Mouse (Mus musculus) lung, embryonic 14.5 days (tissue): Measurements from ENCODE around the gene Ear1. TPM values are rescaled to one million over a fixed set of nuclear protein-coding genes. Genes with fewer than 3 reads are reported as not detected.
"Not testable (repeated sequence)": the region's sequence is repeated elsewhere in the genome, so short reads cannot be mapped to it uniquely, and the experiment has no call there.

Experiments used
- ATAC-seq: fragments of 200-750 bp; cut with Nextera tagmentation; 2 replicates; pipeline ENCODE4 v1.8.0; 2017; ENCODE audit warnings: mild to moderate bottlenecking, moderate TSS enrichment, moderate library complexity; ENCODE audit not compliant: insufficient read depth
- DNase-seq: peaks from one replicate; pipeline ENCODE4 v3.0.0-alpha.2; 2015
- H3K27ac ChIP-seq: fragments of 300-500 bp; sonication (generic); 2 replicates; pipeline ENCODE4 v1.5.1; 2014; ENCODE audit warnings: low read depth, mild to moderate bottlenecking, moderate library complexity
- H3K27me3 ChIP-seq: fragments of 300-500 bp; sonication (generic); 2 replicates; pipeline ENCODE4 v1.6.1; 2014; ENCODE audit warnings: low read length, control low read depth; ENCODE audit not compliant: insufficient read depth
- H3K36me3 ChIP-seq: fragments of 300-500 bp; sonication (generic); 2 replicates; pipeline ENCODE4 v1.6.1; 2014; ENCODE audit warnings: control low read depth; ENCODE audit not compliant: insufficient read depth
- H3K4me1 ChIP-seq: fragments of 300-500 bp; sonication (generic); 2 replicates; pipeline ENCODE4 v1.6.1; 2014; ENCODE audit warnings: antibody characterized with exemption, control low read depth; ENCODE audit not compliant: insufficient read depth
- H3K4me2 ChIP-seq: fragments of 300-500 bp; sonication (generic); 2 replicates; pipeline ENCODE4 v1.6.1; 2014; ENCODE audit warnings: mild to moderate bottlenecking
- H3K4me3 ChIP-seq: fragments of 300-500 bp; sonication (generic); 2 replicates; pipeline ENCODE4 v1.5.1; 2014; ENCODE audit warnings: low read depth, low read length
- H3K9ac ChIP-seq: fragments of 300-500 bp; sonication (generic); 2 replicates; pipeline ENCODE4 v1.6.1; 2014
- H3K9me3 ChIP-seq: fragments of 300-500 bp; sonication (generic); 2 replicates; pipeline ENCODE4 v1.6.1; 2016; ENCODE audit warnings: low read depth, low read length, control low read depth
- CTCF ChIP-seq: IDR thresholded peaks from 2 replicates; pipeline ENCODE4 v1.5.1; 2016; ENCODE audit warnings: antibody characterized with exemption, low read depth
- WGBS: fragments of 180-500 bp; shearing (Covaris S2); extraction: QIAGEN DNeasy Blood & Tissue Kit; methylation state at CpG from one replicate; pipeline ENCODE4 v1.1.7; 2014; 5-methylcytosine and 5-hydroxymethylcytosine counted together
- polyA plus RNA-seq: library from polyadenylated mRNA; unstranded; fragments of >200 nt; fragmentation: Nextera tagmentation; extraction: Ambion mirVana; gene quantifications from 2 replicates; pipeline ENCODE4 v1.2.1, GENCODE M21; 2014

Gene Ear1
- polyA plus RNA-seq, 1 experiment from 2014 or later, result not detected

- H3K4me1 ChIP-seq, H3K4me3 ChIP-seq, ATAC-seq, H3K27me3 ChIP-seq, H3K9me3 ChIP-seq, H3K36me3 ChIP-seq, H3K4me2 ChIP-seq, H3K27ac ChIP-seq, H3K9ac ChIP-seq: not testable (repeated sequence)
- DNase-seq, result peak; percentile 31
- WGBS, result 65% methylated on average over 8 of the region's 9 CpGs
- peak; percentile 51 for TF ChIP-seq CTCF
These were observed 62.9 kb downstream of the Ear1 start for GRCm38 (mm10) chr14:43812458-43812857.

GRCm38 (mm10) chr14:43808142-43808541 lies 67.2 kb downstream of the Ear1 start:
- not testable (repeated sequence) for H3K4me3 ChIP-seq, H3K4me2 ChIP-seq, H3K36me3 ChIP-seq, H3K9ac ChIP-seq, H3K9me3 ChIP-seq, H3K4me1 ChIP-seq, H3K27me3 ChIP-seq, DNase-seq, H3K27ac ChIP-seq, ATAC-seq
- 78% methylated on average over 4 of the region's 4 CpGs for WGBS

- H3K9ac ChIP-seq, H3K9me3 ChIP-seq, H3K27me3 ChIP-seq, H3K4me2 ChIP-seq, H3K27ac ChIP-seq, ATAC-seq, H3K4me3 ChIP-seq, H3K4me1 ChIP-seq, DNase-seq, H3K36me3 ChIP-seq: not testable (repeated sequence)
- TF ChIP-seq CTCF, result peak; percentile 45
- 5% methylated on average over 4 of the region's 7 CpGs for WGBS
These were observed 70.9 kb downstream of the Ear1 start for GRCm38 (mm10) chr14:43804435-43804834.

GRCm38 (mm10) chr14:43796905-43797470 lies 78.3 kb downstream of the Ear1 start:
- not testable (repeated sequence) for H3K9ac ChIP-seq, H3K27me3 ChIP-seq, H3K4me1 ChIP-seq, DNase-seq, H3K4me3 ChIP-seq, H3K27ac ChIP-seq, H3K9me3 ChIP-seq, H3K36me3 ChIP-seq
- H3K4me2 ChIP-seq, result peak overlapping the region; percentile 48
- 9% methylated on average over 23 of the region's 23 CpGs for WGBS
- peak; percentile 75; the same call in 1 of the 2 replicates for ATAC-seq

- WGBS, result 18% methylated on average over 14 of the region's 14 CpGs
- ATAC-seq, result no peak
- no peak for DNase-seq
These were observed 79.0 kb downstream of the Ear1 start for GRCm38 (mm10) chr14:43796069-43796904.

GRCm38 (mm10) chr14:43793811-43794210 lies 81.5 kb downstream of the Ear1 start:
- H3K4me3 ChIP-seq, H3K9me3 ChIP-seq, DNase-seq, ATAC-seq, H3K27me3 ChIP-seq, H3K4me1 ChIP-seq, H3K36me3 ChIP-seq, H3K9ac ChIP-seq, H3K4me2 ChIP-seq, H3K27ac ChIP-seq: not testable (repeated sequence)
- 24% methylated on average over 5 of the region's 5 CpGs for WGBS

More at GRCm38 (mm10) chr14:43796069-43796904, 79.0 kb downstream of the Ear1 start:
- Histone ChIP-seq H3K36me3 (no peaks in the 10 kb centered on the region), H3K27ac (no peak overlapping the region), H3K4me3 (no peak overlapping the region; the same call in 1 of the 2 replicates), H3K9ac (no peak overlapping the region), H3K4me2 (peak overlapping the region; percentile 48), H3K27me3 (no peaks in the 10 kb centered on the region), H3K9me3 (no peaks in the 10 kb centered on the region), H3K4me1 (no peaks in the 10 kb centered on the region)
- no peak for TF ChIP-seq CTCF

- ATAC-seq, H3K9me3 ChIP-seq, H3K4me3 ChIP-seq, H3K27ac ChIP-seq, H3K4me1 ChIP-seq, H3K27me3 ChIP-seq, H3K36me3 ChIP-seq, H3K9ac ChIP-seq, H3K4me2 ChIP-seq, DNase-seq: not testable (repeated sequence)
- 83% methylated on average over 3 of the region's 3 CpGs for WGBS
These were observed 90.7 kb downstream of the Ear1 start, which contains the start of gene Gm8180 for GRCm38 (mm10) chr14:43784645-43785044. Gm8180 (minus strand) TSS chr14:43784745.

Other genes starting within 250 kb of the Ear1 start
- gene Gm8165, start 198.3 kb downstream of the Ear1 start, polyA plus RNA-seq, result not detected in 2 replicates
- gene Gm7324, start 177.7 kb downstream of the Ear1 start, polyA plus RNA-seq, result 1.7 and 2.5 TPM in 2 replicates
- gene Gm16506, start 148.0 kb downstream of the Ear1 start, polyA plus RNA-seq, result not detected in 2 replicates
- gene Gm6526, start 127.7 kb downstream of the Ear1 start, polyA plus RNA-seq, result not detected in 2 replicates
- not detected in 2 replicates for gene Gm8180, start 90.8 kb downstream of the Ear1 start, polyA plus RNA-seq
- gene Ear10, start 48.0 kb upstream of the Ear1 start, polyA plus RNA-seq, result not detected in 2 replicates
- 34.7 and 39.6 TPM in 2 replicates for gene Gm8113, start 49.9 kb upstream of the Ear1 start, polyA plus RNA-seq
- gene Ang5, start 81.6 kb upstream of the Ear1 start, polyA plus RNA-seq, result not detected in 2 replicates
- gene Ang6, start 126.8 kb upstream of the Ear1 start, polyA plus RNA-seq, result not detected in 2 replicates
- gene Ear2, start 227.1 kb upstream of the Ear1 start, polyA plus RNA-seq, result 0.45 and 0.65 TPM in 2 replicates
- not detected in 2 replicates for gene Gm3327, start 248.3 kb upstream of the Ear1 start, polyA plus RNA-seq